Mouse (Mus musculus) CH12F3 (cell line): Measurements from ENCODE around the gene Napsa.

Source experiments
- in situ Hi-C: fragments of 300-500 bp; cut with MboI; formaldehyde crosslinking; loops from 2 replicates; pipeline ENCODE4 v1.14.3; 2020; ENCODE audit warnings: low sequenced_read_pairs

Gene Napsa

DNA sequence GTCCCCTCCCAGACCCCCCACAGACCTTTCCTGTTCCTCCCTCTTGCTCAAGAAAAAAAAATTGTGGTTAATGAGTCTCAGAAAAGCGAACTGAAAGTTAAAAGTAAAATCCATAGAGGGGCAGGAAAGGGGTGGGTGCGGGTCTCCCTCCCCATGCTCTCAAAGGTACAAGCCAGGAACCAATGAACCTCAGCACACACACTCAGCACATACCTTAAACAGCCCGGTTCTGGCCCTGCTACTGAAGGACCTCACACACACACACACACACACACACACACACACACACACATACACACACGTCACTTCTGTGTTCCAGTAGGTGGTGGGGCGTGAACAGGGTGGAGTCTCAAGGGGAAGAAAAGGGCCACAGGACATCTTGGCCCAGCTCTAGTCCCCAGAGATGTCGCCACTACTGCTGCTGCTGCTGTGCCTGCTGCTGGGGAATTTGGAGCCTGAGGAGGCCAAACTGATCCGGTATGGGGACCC lies at the start of gene Napsa:
Gene Napsa (plus strand): TSS at position 168 of the 489 bp plus-strand sequence.
- in situ Hi-C loops: no loop called here

DNA sequence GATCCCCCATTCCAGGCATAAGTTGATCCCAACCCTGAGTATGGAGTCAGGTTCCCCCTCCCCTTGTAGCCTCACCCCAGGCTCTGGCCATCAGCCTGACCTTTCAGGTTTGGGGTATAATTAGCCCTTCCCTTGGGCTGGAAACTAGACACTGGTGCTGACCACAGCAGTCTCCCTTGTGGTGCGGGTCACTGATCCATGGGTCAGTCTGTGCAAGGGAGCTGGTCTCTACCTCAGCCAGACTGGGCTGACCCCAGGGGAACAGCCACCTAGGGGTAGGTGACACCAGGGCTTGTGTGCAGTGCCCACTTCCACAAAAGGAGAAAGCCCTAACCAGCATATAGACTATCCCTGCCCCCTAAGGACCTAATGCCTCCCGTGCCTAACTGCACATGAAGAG lies 49.1 kb upstream of the Napsa start:
- in situ Hi-C loops: loop anchor here (25.0 kb wide), 1 partner anchor 114 kb away; no protein-coding TSS in a partner anchor

DNA sequence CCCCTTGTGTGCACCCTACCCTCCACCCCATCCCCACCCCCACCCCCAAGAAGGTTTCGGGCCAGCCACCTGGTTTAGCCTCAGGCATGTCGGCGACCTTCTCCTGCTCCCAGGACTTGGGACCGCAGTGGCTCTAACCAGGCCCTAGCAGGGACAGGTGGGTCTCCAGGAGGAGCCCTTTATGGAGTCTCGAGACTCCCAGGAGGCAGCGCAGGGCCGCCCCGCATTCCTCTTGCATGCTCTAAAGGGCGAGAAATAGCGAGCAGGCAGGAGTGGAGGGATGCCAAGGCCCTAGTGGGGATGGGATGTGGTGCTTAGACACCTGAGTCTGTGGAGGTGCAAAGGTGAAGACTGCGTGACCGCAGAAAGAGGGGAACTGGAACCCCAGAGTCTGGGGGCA lies 47.7 kb upstream of the Napsa start, which contains the start of gene Mybpc2:
Gene Mybpc2 (minus strand): TSS at position 155 of the 400 bp plus-strand sequence.
- in situ Hi-C loops: loop anchor here (25.0 kb wide), 1 partner anchor 113 kb away; no protein-coding TSS in a partner anchor

DNA sequence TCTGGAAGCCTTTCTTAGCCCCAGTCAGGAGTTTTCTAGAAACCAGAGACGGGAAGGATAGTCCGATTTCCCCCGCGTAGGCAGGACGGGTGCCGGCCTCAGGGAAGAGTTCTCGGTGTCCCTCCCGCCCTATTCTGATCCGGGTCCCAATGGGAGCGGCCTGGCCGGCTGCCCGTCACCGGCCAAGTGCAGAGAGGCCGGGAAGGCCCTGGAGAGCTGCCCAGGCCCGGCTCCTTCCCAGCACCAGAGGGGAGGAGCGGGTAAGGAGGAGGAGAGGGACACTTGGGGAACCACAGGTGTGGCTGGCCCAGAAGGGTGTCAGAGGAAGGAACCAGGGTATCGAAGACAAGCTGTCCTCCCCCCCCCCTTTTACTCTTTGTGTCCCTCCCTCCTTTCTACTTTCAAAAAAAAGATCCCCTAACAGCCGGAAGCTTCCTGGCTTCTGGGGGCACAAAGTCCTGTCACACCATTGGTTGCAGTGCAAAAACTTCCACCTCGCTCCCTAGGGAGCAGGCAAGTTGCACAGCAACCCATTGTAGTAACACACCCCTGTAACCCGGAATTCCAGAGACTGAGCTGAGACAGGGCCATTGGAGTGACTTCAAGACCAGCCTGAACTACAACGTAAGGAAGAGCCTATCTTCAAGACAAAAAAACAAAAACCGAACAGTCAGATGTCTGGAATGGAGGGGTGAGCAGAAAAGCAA lies 46.9 kb upstream of the Napsa start:
- in situ Hi-C loops: no loop called here

DNA sequence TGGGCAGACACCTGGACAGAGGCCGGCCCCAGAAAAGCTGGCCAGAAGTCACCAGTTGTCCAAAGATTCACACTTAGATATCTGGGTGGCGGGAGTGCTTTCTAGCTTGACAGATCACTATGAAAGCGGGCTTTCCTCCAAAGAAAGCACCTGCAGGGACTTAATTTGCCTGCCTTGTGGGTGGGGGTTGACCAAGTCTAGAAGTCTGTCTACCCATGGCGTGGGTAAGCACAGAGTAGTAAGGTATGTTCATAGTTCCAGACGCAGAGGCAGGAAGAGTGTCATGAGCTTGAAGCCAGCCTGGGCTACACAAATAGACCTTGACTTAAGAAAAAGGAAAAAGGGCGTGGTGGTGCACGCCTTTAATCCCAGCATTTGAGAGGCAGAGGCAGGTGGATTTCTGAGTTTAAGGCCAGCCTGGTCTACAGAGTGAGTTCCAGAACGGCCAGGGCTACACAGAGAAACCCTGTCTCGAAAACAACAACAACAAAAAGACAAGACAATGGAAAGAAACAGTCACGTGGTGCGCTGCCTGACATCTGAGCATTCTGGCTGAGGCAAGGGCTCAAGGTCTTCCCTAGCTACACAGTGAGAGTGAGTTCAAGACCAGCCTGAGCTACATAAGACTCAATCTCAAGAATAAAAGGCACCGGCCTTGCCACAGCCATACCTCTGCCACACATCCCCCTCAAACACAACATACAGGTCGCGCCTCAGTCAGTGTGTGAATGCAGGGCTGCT lies 45.6 kb upstream of the Napsa start:
- in situ Hi-C loops: no loop called here

DNA sequence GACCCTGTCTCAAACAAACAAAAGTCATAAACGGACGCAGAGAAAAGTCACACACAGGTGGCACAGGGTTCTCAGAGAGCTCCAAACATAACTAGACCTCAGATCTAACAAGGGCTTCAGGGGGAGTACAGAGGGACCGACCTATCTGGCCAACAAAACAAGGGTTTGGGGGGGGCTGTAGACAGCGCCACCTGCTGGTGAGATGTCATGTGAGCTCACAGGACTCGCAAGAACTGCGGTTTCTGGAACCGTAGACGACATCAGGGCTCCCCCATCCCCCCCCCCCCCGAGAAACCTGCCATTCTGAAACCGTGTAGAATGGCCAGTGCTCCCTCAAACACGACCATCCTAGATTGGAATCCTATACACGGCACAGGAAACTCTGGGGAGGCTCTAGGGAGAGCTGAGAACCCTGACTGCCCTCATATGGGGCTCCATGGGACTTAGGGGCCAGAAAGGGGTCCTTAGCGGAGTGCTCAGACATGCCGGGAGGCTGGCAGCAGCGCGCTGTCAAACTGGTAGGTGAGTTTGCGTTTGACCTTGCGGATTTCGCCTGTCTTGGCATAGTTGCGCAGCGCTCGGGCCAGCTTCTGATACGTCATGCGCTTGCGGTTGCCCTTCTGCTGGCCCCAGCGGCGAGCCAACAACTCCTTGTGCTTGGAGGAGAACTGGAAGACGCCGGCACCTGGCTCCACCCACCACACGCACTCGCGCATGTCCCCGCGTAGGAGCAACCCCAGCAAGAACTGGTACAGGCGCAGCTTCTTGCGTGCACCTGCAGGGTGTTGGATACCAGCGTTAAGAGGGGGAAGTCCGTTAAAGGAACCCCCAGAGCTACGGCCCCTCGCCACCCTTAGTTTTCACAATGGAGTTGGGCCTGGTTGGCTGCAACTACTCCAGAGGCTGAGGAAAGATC lies 44.4 kb upstream of the Napsa start:
- in situ Hi-C loops: no loop called here

DNA sequence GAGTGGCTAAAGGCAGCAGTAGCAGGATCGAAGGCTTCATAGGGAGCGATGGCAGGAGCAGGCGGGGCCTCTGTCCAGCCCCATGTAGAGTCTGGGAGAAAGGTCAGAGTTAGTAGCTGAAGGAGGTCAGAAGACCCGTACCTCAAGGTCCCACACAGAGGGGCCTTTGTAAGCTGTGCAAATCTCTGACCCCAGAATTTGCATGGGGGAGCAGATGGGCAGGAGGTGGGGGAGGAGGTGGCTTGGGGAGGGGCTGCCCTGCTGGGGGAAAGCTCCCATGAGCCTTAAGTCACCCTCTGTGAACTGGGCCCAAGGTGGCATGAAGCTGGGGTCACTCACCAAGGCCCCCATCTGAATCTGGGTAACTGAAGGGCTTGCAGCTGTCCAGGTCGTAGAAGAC lies 42.7 kb upstream of the Napsa start:
- in situ Hi-C loops: no loop called here

DNA sequence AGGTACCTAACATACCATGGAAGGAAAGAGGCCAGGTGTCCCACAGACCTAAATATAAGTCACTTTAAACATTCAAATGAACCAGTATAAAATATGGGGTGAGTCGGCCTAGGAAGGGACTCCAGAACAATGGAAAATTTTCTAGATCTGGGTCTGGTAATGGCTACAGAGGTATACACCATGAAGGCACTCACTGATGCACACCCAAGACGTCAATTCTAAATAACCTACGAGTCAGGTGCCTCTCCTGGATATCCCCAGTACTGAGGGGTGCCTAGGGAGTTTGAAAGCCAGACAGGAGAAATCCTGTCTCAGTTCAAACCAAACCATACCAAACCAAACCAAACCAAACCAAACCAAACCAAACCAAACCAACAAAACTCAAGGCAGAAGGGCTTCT lies 41.7 kb upstream of the Napsa start:
- in situ Hi-C loops: no loop called here

DNA sequence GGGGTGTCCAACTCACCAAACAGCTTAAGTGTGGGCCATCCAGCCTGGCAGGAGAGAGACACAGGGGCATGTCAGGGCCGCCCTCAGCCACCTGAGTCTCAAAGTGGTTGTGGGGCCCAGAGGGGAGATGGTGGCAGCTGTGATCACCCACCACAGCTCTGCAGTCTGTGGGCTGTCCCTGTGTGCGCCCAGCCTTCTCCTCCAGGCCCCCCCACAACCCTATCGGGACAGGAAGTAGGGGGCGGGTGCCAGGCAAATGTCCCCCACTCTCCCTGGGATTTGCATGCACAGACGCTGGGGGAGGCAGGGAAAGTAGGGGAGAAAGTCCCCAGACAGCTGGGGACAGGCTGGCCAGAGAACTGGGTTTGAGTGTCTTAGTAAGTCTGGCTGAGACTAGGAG lies 41.0 kb upstream of the Napsa start:
- in situ Hi-C loops: no loop called here

DNA sequence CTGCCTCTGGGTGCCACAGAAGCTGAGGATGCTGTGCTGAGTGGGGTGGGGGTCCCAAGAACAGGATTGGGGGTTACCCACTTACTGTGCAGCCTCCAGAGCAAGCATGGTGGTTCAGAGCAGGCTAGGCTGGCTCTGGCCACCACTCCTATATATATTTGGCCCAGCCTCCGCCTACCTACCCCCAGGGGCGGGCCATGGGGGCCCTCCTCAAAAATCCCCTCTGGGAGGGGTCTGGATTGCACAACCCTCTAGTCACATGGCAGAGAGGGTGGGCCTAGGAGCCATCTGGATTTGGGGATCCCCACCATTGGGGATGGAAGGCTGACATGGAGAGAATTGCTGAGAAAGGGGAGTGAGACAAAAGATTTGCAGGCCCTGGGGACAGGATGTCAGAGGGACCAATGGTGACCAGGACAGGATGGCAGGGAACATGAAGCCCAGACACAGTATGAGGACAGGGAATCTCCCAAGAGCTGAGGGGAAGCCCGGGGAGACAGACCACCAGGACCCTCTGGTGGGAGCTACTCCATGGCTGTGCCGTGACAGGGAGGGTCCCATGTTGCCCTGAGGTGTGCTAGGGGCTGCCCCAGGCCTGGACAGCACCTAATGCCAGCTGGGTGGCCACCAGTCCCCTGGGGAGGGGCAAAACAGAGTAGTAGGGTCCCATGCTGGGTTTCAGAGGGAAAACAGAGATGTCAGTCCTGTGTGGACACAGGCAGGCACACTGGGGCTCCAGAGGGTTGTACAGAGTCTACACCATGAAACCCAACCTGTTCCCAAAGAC lies 40.0 kb upstream of the Napsa start, which contains the start of gene Spib:
Gene Spib (minus strand): TSS at position 126 of the 787 bp plus-strand sequence.
- in situ Hi-C loops: no loop called here

DNA sequence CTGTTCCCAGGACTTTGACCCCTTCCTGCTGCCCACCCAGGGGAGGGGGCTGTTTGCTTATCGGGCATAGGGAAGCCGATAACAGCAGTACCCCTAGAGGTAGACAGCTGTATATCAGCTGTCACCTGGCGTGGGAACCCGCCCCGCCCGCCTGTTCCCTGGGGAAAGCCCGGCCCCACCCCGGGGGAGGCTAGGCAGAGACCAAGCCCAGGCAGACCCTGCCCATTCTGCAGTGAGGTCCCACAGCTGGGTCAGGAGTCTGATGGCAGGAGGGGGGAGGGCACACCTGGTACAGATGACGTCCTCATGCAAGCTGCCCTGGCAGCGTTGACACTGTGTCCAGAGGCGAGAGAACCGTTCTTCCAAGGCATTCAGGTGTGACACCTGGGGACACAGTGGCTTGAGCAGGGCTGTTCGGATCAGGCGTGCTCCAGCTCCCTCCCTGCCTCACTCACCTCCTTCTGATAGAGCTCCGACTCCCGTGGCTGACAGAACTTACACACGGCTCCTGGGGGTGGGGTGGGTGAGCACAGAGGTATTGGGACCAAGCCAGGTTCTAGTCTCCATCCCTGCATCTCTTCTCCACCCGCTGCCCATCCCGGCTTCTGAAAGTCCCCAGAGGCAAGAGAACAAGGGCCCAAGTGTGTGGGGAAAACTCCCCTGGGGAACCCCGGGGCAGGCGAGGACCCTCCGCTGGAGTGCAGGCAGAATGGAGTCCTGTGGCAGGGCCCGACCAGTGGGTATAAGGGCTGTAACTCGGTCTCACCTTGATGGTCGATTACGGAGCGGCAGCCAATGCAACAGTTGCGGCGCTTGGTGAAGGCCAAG lies 39.0 kb upstream of the Napsa start:
- in situ Hi-C loops: no loop called here

DNA sequence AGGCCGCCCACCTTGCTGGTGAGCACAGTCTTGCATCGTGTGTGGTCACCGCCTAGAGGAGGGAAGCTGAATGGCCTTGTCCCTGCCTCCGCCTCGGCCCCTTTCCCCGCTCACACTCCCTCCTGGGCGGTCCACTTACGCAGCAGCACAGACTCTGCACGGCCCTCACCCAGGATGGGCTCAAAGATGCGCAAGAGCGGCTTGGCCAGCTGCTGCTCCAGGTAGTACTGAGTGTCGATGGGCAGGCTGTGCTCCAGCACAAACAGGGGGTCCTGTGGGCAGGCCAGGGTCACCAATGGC lies 38.5 kb upstream of the Napsa start:
- in situ Hi-C loops: no loop called here

DNA sequence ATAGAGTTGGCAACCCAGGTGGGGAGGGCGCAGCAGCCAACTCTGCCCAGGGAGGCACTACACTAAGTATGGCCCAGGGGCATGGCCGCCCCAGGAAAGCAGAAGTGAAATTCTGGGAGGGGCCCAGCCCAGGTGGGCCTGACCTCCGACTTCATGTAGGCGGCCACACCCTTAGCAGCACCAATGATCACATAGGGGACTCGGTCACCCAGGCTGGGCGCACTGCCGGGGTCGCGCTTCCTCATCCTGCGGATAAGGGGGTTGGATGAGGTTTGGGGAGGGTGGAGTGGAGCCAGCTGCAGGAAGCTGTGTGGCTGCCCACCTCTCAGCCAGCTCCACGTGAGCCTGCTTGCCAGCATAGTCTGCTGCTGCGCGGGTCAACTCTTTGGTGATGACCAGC lies 37.9 kb upstream of the Napsa start:
- in situ Hi-C loops: no loop called here

DNA sequence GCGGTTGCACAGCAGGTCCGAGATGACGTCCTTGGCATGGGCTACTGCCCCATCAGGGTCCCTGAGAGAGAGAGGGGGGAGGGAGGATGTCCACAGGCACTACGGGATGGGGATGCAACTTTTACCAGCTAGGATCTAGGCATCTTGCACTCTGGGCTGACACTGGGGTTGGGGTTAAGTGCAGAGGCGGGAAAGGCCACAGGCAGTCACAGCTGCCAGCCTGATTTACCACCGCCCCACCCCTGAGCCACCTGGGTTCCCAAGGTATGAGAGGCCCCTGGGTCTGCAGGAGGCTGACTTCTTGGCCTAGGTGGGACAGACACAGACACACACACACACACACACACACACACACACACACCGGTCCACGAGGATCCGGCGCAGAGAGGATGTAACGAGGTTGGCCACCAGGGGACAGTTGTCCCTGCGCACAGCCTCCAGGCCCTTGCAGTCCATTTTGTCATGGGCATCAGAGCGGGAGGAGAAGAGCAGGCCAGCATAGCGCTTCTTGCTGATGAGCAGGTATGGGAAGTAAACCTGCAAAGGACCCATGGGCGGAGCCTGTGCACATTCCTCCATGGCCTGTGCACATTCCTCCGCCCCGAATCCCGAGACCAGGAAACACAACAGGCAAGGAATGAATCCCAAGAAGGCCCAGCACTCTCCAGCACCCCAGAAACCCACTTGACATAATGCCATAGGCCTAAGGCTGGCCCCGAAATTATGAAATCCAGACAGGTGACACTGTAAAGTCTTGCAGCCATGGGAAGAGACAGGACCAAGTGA lies 37.3 kb upstream of the Napsa start:
- in situ Hi-C loops: no loop called here

DNA sequence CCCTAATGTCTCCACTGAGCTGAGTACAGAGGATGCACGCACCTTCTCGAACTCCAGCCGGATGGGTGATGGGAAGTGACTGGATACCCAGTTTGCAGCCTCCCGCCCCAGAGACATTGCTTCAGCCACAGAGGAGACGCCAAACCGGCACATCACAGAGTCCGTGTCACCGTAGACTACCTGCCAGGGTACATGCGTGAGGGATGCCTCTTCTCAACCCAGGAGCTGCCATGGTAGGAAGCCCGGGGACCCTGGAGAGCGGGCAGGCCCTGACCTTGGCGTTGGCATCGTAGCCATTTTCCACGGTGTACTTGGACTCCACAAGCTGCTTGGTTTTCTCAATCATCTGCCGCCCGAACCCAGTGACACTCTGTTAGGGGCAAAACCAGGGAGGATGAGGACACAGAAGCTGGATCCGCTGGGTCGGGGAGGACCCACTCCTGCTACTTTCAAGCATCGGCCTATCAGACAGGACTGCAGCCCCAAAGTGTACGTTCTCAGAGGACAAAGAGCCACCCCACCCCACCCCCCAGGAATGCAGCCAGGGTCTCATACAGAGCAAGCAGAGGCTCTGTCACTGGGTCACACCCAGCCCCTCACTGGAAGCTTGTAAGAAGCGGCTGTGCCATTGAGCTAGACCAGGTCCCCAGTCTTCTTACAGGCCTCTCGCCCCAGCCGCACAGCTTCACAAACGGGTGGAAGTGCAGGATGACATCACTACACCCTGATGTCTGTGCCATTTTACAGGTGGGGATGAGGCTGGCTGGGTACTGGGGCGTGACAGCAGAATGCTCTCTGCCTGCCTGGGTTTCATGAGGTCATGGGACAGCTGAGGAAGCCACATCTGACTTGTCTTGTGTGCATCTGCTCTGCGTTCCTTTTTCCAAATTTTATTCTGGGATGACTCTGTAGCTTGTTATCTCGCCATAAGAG lies 36.3 kb upstream of the Napsa start:
- in situ Hi-C loops: no loop called here

DNA sequence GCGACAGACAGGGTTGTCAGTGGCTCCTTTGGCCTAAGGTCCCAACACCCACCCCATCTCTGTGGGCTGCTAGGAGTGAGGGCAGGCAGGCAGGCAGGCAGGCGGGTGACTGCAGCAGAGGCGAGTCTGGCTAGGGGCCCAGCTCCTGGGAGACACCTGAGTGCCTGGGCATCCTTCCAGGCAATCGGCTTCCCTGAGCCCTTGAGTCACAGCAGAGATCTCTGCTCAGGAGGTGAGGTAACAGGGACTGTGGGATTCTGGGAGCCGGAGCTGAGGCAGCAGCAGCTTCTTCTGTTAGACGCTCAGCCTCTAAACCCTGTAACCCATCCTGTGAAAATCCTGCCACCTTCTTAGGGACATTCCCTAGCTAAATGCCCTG lies 35.6 kb upstream of the Napsa start:
- in situ Hi-C loops: no loop called here

DNA sequence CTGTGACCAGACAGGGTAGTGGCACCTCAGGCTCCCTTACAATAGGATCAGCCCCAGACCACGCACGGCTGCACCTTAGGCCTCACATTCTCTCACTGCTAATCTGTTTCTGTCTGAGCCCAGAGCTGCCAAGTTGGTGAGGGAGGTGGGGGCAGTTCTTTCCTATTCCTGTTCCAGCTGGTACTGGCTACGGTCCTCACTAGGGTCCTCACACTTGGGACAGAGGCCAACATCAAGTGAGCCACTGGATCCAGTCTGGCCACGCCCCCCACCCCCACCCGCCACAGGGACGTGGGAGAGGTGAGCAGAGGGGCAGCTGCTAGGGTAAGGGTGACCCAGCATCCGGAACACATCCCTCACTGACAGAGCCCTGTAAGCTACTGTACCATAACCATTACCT lies 35.2 kb upstream of the Napsa start:
- in situ Hi-C loops: no loop called here

DNA sequence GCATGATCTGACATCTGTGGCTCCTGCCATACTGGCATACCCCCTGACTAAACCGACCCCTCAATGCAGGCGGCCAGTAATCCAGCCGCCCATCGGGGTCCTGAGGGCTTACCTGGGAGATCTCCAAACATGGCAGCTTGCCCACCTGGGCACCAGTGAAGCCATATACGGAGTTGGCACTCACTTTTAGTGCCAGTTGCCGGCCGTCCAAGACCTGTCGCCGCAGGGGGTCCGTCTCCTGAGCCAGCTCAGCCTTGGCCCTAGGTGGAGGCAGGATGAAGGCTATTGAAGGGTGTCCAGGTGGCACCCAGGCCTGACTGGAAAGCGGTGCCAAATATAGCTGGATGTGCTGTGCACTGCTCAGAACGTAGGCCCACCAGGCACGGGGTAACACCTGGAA lies 34.7 kb upstream of the Napsa start:
- in situ Hi-C loops: no loop called here
